Mouse (Mus musculus): ENCODE results near the gene Ms4a15.

DNA sequence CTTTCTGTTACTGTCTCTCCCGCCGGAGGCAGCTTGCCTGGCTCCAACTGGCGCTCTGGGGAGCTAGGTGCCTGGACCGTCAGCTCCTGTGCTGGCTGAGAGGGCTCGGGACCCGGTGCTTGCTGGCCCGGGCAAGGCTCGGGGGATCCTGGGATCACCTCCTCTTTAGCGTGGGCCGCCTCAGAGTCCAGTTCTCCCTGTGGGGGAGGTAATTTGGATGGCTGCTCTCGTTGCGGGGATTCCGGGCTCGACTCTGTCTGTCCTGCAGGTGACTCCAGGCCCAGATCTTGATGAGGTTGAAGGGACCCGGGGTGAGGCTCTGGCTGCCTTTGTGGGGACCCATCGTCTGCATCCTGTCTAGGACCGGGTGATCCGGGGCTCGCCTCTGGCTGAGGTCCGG, 44.6 kb downstream of the Ms4a15 start:
- TF ChIP-seq CTCF (IDR thresholded peaks at IDR 0.05), result no peak
- no peak for TF ChIP-seq EP300 (IDR thresholded peaks at IDR 0.05)
